Mouse (Mus musculus) liver, embryonic 15.5 days (tissue): ENCODE data around the gene Alg12. TPM values are rescaled to one million over a fixed set of nuclear protein-coding genes. Genes with fewer than 3 reads are reported as not detected.

ENCODE experiments used
- ATAC-seq: fragments of 200-750 bp; cut with Nextera tagmentation; 2 replicates; pipeline ENCODE4 v1.8.0; 2017; ENCODE audit warnings: moderate number of reproducible peaks, mild to moderate bottlenecking, moderate library complexity; ENCODE audit not compliant: insufficient read depth
- H3K27ac ChIP-seq: fragments of 300-500 bp; sonication (generic); replicated peaks from 2 replicates; pipeline ENCODE4 v1.5.1; 2015; ENCODE audit warnings: mild to moderate bottlenecking, inconsistent platforms
- H3K27me3 ChIP-seq: fragments of 300-500 bp; sonication (generic); 2 replicates; pipeline ENCODE4 v1.6.1; 2015; ENCODE audit warnings: mild to moderate bottlenecking, inconsistent platforms
- H3K36me3 ChIP-seq: fragments of 300-500 bp; sonication (generic); replicated peaks from 2 replicates; pipeline ENCODE4 v1.6.1; 2015; ENCODE audit warnings: moderate library complexity, mild to moderate bottlenecking, inconsistent platforms
- H3K4me1 ChIP-seq: fragments of 300-500 bp; sonication (generic); replicated peaks from 2 replicates; pipeline ENCODE4 v1.6.1; 2015; ENCODE audit warnings: inconsistent platforms
- H3K4me2 ChIP-seq: fragments of 300-500 bp; sonication (generic); 2 replicates; pipeline ENCODE4 v1.6.1; 2015; ENCODE audit warnings: moderate library complexity, mild to moderate bottlenecking, inconsistent platforms
- H3K4me3 ChIP-seq: fragments of 300-500 bp; sonication (generic); replicated peaks from 2 replicates; pipeline ENCODE4 v1.5.1; 2015; ENCODE audit warnings: mild to moderate bottlenecking, inconsistent platforms
- H3K9ac ChIP-seq: fragments of 300-500 bp; sonication (generic); 2 replicates; pipeline ENCODE4 v1.6.1; 2015; ENCODE audit warnings: moderate library complexity, mild to moderate bottlenecking, inconsistent platforms
- H3K9me3 ChIP-seq: fragments of 300-500 bp; sonication (generic); replicated peaks from 2 replicates; pipeline ENCODE4 v1.6.1; 2016; ENCODE audit warnings: inconsistent platforms
- whole genome bisulfite sequencing: fragments of 180-500 bp; shearing (Covaris S2); methylation state at CpG from one replicate; pipeline ENCODE4 v1.1.7; 2015; ENCODE audit warnings: mixed read lengths; ENCODE audit not compliant: insufficient replicate concordance; 5-methylcytosine and 5-hydroxymethylcytosine counted together
- polyA plus RNA-seq: library from polyadenylated mRNA; unstranded; fragments of >200 nt; fragmentation: Nextera tagmentation; extraction: Ambion mirVana; gene quantifications from 2 replicates; pipeline ENCODE4 v1.2.1, GENCODE M21; 2015

The Alg12 gene
- polyA plus RNA-seq, 1 experiment from 2014 or later, result 5.5 TPM

DNA sequence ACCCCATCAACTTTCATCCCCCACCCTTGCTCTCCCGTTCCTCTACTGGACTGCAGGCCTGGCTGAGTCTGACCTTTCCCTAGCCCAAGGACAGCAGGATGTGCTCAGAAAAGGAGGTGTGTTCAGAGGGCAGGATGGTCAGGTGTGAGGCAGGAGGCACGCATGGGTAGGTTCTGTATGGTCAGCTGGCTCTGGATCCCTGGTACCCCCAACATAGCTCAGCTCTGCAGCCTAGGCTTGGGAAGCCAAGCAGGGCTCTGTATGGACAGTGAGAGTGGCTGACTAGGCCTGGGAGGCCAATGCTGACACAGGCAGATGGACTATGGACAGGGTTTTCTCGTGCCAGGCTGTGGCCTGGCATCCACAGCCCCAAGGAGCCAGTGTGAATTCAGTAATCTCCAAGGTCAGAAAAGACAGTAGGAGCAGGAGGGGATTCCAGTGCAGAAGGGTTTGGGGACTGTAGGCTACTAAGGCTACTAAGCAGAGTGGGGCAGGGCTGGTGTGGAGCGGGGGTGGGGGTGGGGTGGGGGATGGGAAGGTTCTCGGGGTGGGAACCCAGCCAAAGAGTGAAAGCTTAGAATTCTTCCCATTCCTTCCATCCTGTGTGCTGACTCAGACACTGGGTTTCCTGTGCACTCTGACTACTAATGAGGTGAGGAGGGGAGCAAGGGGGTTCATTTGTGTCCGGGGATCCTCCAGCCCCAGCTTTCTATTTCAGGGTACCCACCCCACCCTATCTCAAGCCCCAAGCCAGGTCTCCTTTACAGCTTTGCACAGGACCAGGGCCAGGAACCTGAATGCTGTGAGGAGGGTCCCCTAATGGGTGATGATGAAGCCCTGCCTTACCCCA lies 35.2 kb upstream of the Alg12 start:
- H3K4me2 ChIP-seq, result no peak overlapping the region
- no peaks in the 10 kb centered on the region for H3K27me3 ChIP-seq
- H3K4me3 ChIP-seq, result no peak overlapping the region
- no peak overlapping the region for H3K27ac ChIP-seq
- peaks cover 11% of the 10 kb centered on the region for H3K4me1 ChIP-seq
- H3K36me3 ChIP-seq, result no peaks in the 10 kb centered on the region
- WGBS, result 45% methylated on average over 6 of the region's 6 CpGs
- no peak for ATAC-seq
- H3K9me3 ChIP-seq, result no peaks in the 10 kb centered on the region
- H3K9ac ChIP-seq, result no peak overlapping the region

DNA sequence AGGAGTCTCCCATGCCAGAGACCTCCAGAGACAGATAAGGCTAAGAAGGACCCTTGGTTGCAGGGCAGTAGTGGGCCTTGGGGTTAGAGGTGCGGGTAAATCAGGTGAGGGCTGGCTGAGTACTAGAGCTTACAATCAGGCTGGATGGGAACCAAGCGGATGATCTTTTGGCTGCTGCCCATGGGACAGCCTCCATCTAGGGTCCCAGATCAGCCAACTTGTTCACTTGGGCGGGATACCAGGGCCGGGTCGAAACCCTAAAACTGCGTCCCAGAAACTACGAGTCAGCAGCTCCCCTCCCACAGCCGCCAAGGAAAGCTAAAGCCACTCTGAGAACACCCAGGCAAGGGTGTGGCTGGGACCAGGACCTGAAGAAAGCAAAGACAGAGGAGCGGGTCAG lies 34.0 kb upstream of the Alg12 start:
- no peak for ATAC-seq
- WGBS, result 58% methylated on average over 9 of the region's 9 CpGs
- H3K4me1 ChIP-seq, result peaks cover 11% of the 10 kb centered on the region

DNA sequence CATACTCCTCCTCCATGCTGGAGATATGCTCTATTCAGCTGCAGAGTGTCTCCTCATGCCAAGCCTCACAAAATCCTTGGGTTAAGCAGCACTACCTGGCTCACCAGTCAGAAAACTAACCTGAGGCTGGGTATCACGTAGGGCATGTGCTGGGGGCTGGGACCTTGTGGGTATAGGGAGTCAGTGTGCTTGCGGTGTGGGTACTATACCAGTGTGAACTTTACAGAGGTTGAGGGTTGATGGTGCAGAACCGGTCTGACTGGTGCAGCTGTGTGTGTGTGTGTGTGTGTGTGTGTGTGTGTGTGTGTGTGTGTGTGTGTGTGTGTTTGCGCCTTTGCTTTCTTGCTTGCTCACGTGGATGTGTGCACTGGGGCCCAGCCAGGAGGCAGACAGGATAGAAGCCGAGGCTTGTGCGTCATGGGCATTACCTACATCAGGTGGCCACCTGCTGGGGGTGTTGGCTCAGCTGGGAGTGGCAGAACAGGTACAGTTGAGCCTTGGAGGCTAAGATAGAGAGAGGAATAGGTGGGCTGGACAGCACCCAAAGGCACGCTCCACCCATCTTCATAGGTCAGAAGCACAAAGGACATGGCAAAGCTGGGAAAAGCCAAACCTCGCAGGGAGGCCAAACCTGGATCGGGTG lies 32.5 kb upstream of the Alg12 start:
- Histone ChIP-seq H3K4me1 (peaks cover 11% of the 10 kb centered on the region), H3K4me3 (no peak overlapping the region), H3K27me3 (no peaks in the 10 kb centered on the region), H3K27ac (no peak overlapping the region), H3K36me3 (no peaks in the 10 kb centered on the region), H3K9me3 (no peaks in the 10 kb centered on the region), H3K9ac (no peak overlapping the region), H3K4me2 (no peak overlapping the region)
- 61% methylated on average over 10 of the region's 10 CpGs for WGBS
- ATAC-seq, result no peak

More for the DNA sequence above, 34.0 kb upstream of the Alg12 start:
- Histone ChIP-seq H3K36me3 (no peaks in the 10 kb centered on the region), H3K9me3 (no peaks in the 10 kb centered on the region), H3K4me3 (no peak overlapping the region), H3K4me2 (no peak overlapping the region), H3K27me3 (no peaks in the 10 kb centered on the region), H3K27ac (no peak overlapping the region), H3K9ac (no peak overlapping the region)

DNA sequence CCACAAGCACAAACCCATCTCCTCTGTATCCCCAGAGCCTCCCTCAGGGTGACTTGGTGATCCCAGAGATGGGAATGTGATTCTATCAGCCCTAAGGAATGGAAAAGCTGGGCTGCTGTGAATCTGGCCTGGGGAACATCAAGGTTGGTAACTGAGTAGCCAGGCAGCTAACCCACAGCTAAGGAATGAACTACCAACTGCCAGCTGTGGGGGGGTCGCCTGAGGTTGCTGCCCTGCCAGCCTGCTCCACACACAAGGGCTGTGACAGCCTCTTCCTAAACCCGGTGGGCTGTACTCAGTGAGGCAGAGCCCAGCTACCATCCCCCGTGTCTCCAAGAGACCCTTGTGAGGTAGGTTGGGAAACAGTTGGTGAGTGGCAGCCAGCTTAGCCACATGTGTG lies 32.0 kb upstream of the Alg12 start:
- H3K27ac ChIP-seq, result 0 out of 2 replicates have a peak overlapping the region, but pooled peaks have one; percentile 53
- no peak overlapping the region for H3K4me2 ChIP-seq
- ATAC-seq, result no peak
- H3K9me3 ChIP-seq, result no peaks in the 10 kb centered on the region
- H3K27me3 ChIP-seq, result no peaks in the 10 kb centered on the region
- no peak overlapping the region for H3K9ac ChIP-seq
- no peak overlapping the region for H3K4me3 ChIP-seq
- no peaks in the 10 kb centered on the region for H3K36me3 ChIP-seq
- H3K4me1 ChIP-seq, result peaks cover 11% of the 10 kb centered on the region
- 39% methylated on average over 3 of the region's 3 CpGs for WGBS

DNA sequence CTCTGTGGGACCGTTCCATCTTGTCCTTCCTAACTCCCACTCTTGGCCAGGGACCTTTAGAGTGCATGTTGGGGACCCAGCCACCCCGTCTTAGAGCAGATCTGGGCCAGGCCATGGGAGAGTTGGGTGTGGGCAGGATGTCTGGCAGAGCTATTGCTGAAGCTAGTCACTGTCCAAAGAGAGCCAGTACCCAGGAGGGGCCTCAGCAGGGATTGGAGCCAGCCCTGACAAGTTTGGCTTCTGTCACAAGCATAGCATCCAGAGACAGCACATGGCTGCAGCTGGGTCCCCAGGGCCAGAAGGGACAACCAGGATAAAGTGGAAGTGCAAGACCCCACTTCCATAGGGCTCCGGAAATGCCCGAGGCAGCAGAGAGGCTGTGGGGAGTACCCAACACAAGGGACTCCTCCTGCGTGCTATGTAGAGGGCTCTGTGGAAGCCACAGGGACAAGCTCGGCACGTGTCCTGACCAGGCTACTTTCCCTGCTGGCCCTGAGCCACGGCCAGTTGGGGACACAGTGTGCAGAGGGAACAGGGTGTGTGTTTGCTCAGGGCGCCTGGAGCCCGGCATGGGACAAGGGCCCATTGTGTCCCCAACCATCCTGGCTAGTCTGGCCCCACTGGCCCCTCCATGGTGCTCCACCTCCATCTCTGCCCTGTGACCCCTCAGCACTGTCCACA lies 31.2 kb upstream of the Alg12 start:
- no peaks in the 10 kb centered on the region for H3K36me3 ChIP-seq
- 49% methylated on average over 10 of the region's 10 CpGs for WGBS
- ATAC-seq, result peak; percentile 85
- H3K27ac ChIP-seq, result peak overlapping the region; percentile 55; the same call in 1 of the 2 replicates
- no peaks in the 10 kb centered on the region for H3K27me3 ChIP-seq
- no peak overlapping the region for H3K4me3 ChIP-seq
- H3K9me3 ChIP-seq, result no peaks in the 10 kb centered on the region
- peaks cover 8% of the 10 kb centered on the region for H3K4me1 ChIP-seq
- no peak overlapping the region for H3K4me2 ChIP-seq
- H3K9ac ChIP-seq, result no peak overlapping the region

DNA sequence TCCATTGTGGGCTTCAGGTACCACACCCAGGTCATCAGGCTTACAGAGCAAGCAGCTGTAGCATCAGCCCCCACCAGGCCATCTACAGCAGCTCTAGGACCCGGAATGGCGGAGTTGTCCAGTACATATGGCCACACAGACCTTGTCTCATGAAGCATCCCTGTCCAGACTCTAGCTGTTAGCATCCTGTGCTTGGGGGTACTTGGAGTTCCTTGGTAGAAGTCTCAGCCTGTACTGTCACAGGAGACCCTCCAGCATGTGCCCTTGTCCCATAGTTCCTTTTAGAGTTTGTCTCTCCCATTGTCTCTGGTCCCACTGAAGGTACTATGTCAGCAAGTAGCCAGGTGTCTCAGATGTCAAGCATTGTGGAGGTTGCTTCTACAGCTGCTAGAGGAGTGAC lies 30.5 kb upstream of the Alg12 start:
- Histone ChIP-seq H3K4me2 (no peak overlapping the region), H3K4me1 (peaks cover 5% of the 10 kb centered on the region; the same call in 1 of the 2 replicates), H3K4me3 (no peak overlapping the region), H3K9me3 (no peaks in the 10 kb centered on the region), H3K27ac (no peak overlapping the region), H3K36me3 (no peaks in the 10 kb centered on the region), H3K9ac (no peak overlapping the region), H3K27me3 (no peaks in the 10 kb centered on the region)
- ATAC-seq, result no peak
- 70% methylated on average over 2 of the region's 2 CpGs for WGBS

DNA sequence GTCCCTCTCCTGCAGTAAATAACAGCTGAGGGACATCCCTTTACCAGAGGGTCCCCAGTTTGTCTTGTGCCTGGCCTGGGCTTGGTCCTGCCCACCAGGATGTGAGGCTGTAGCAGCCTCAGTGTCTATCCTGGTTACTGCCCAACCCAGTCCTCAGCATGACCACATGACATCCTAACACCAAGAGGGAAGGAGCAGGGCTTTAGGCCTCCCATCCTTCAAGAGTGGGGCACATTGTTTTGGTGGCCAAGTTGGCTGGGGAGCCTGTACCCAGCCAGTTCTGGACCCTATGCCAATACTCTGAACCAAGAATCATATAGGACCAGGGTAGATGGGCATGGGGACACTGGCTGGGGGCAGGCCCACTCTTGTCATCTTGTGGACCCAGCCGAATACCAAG lies 29.5 kb upstream of the Alg12 start:
- H3K4me1 ChIP-seq, result 0 out of 2 replicates have a peak, but pooled peaks cover 2% of the 10 kb centered on the region
- no peaks in the 10 kb centered on the region for H3K9me3 ChIP-seq
- ATAC-seq, result no peak
- WGBS, result 50% methylated on average over 1 of the region's 1 CpGs
- H3K4me3 ChIP-seq, result no peak overlapping the region
- no peak overlapping the region for H3K27ac ChIP-seq
- no peaks in the 10 kb centered on the region for H3K27me3 ChIP-seq
- H3K4me2 ChIP-seq, result no peak overlapping the region
- H3K36me3 ChIP-seq, result no peaks in the 10 kb centered on the region
- no peak overlapping the region for H3K9ac ChIP-seq

DNA sequence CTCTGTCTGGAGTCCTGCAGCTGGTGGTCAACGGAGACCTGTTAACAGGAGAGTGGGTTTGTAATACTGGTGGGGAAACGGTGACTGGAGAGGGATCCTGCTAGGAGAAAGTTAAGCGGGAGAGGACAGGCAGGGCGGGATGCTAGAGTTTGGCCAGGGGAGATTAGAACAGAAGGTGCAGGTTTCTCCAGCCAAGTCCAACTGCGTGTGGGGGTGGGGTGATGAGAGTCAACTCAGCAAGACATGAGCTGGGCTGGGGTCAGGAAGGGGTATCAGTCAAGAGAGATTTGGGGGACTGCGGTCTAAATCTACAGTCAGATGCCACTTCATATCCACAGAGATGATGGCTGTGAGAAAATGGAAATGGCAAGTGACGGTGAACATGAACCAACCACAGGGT lies 25.8 kb upstream of the Alg12 start:
- Histone ChIP-seq H3K9ac (no peak overlapping the region), H3K9me3 (no peaks in the 10 kb centered on the region), H3K27ac (no peak overlapping the region), H3K4me1 (no peaks in the 10 kb centered on the region), H3K27me3 (no peaks in the 10 kb centered on the region), H3K4me3 (no peak overlapping the region), H3K36me3 (no peaks in the 10 kb centered on the region), H3K4me2 (no peak overlapping the region)
- 69% methylated on average over 7 of the region's 7 CpGs for WGBS
- ATAC-seq, result no peak

DNA sequence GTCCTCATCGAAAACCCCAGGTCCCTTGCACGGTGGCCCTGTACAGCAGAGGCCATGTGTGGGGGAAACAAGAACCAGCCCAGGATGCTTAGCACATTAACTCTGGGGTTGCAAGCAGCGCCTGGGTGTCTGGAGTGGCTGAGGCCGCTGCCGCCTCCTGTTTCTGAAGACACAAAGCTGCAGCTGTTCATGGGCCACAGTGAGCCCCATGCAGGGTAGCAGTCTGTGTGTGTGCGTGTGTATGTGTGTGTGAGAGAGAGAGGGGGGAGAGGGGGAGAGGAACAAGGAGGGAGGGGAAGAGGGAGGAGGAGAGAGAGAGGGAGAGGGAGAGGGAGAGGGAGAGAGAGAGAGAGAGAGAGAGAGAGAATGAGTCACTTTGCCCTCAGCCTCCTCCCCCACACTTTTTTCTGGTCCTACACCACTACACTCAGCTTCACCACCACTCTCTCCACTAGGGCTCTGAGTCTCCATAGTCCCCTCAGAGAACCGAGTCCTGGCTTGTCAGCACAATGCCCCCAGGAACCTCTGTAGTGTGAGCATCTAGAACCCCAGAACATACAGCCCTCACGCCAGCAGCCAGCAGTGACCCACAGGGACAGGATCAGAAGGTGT lies 24.5 kb upstream of the Alg12 start:
- 39% methylated on average over 8 of the region's 8 CpGs for WGBS
- Histone ChIP-seq H3K9me3 (no peaks in the 10 kb centered on the region), H3K4me2 (no peak overlapping the region), H3K9ac (no peak overlapping the region), H3K4me3 (no peak overlapping the region), H3K27me3 (0 out of 2 replicates have a peak, but pooled peaks cover 7% of the 10 kb centered on the region), H3K4me1 (peaks cover 8% of the 10 kb centered on the region), H3K27ac (no peak overlapping the region), H3K36me3 (no peaks in the 10 kb centered on the region)
- no peak for ATAC-seq

DNA sequence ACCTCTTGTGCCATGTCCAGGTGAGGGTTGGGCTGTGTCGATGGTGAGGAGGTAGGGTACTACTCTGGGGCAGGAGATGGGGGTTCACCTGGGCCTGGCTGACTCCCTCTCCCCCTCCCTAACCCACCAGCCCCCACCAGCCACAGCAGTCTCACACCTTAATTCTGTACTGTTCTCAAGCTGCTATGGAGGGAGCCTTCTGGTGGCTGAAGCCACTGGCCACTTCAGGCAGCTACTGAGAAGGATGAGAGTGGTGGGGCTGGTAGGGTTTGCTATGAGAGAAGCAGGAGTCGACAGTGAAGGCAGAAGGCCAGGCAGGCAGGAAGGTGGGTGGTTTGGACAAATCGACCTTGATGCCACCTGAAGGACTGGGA lies 23.2 kb upstream of the Alg12 start:
- WGBS, result 46% methylated on average over 3 of the region's 3 CpGs
- Histone ChIP-seq H3K27ac (no peak overlapping the region), H3K4me3 (no peak overlapping the region), H3K36me3 (no peaks in the 10 kb centered on the region), H3K27me3 (peaks cover 16% of the 10 kb centered on the region), H3K9me3 (no peaks in the 10 kb centered on the region), H3K4me2 (no peak overlapping the region), H3K9ac (no peak overlapping the region), H3K4me1 (peaks cover 13% of the 10 kb centered on the region)
- ATAC-seq, result no peak
